Mouse (Mus musculus): ENCODE data around the gene Nsd2. TPM values are rescaled to one million over a fixed set of nuclear protein-coding genes. Genes with fewer than 3 reads are reported as not detected.
A peak's percentile ranks its signal among the peaks of the same experiment; 100 is the strongest.

Gene Nsd2
- polyA plus RNA-seq (2012; ENCODE audit: insufficient read depth, insufficient read length, missing spikeins) = 5.2 and 5.3 TPM in 2 replicates

GRCm38 (mm10) chr5:33819876-33820732 is at the start of gene Nsd2:
Gene Nsd2 (plus strand): TSS chr5:33820725.
- peak within 1 kb of the TSS; percentile 99 for H3K4me3 ChIP-seq (ENCODE audit: insufficient read depth, low read depth, low read length)
- peak within 1 kb of the TSS; percentile 68 for H3K27ac ChIP-seq (replicated peaks; ENCODE audit: low read depth, low read length)
- no peaks in the 10 kb centered on the region; the same call in 1 of the 2 replicates for H3K4me1 ChIP-seq (ENCODE audit: control insufficient read depth, insufficient read depth, insufficient read length, low read length)

GRCm38 (mm10) chr5:33777195-33777594 is 43.3 kb upstream of the Nsd2 start:
- Histone ChIP-seq H3K4me1 (ENCODE audit: control insufficient read depth, insufficient read depth, insufficient read length, low read length) (peaks cover 16% of the 10 kb centered on the region; the same call in 1 of the 2 replicates), H3K27ac (replicated peaks; ENCODE audit: low read depth, low read length) (no peak overlapping the region), H3K4me3 (ENCODE audit: insufficient read depth, low read depth, low read length) (no peak overlapping the region)

GRCm38 (mm10) chr5:33781964-33782344 is 38.6 kb upstream of the Nsd2 start:
- Histone ChIP-seq H3K27ac (replicated peaks; ENCODE audit: low read depth, low read length) (peak overlapping the region; percentile 71), H3K4me1 (ENCODE audit: control insufficient read depth, insufficient read depth, insufficient read length, low read length) (peaks cover 16% of the 10 kb centered on the region; the same call in 1 of the 2 replicates), H3K4me3 (ENCODE audit: insufficient read depth, low read depth, low read length) (peak overlapping the region; percentile 91)

- Histone ChIP-seq H3K27ac (replicated peaks; ENCODE audit: low read depth, low read length) (peak within 1 kb of the TSS; percentile 71), H3K4me1 (ENCODE audit: control insufficient read depth, insufficient read depth, insufficient read length, low read length) (peaks cover 16% of the 10 kb centered on the region; the same call in 1 of the 2 replicates), H3K4me3 (ENCODE audit: insufficient read depth, low read depth, low read length) (peak within 1 kb of the TSS; percentile 91)
These were observed 38.1 kb upstream of the Nsd2 start, which contains the start of gene Letm1 for GRCm38 (mm10) chr5:33782345-33782998. Gene Letm1 (minus strand): TSS chr5:33782817.

- H3K4me1 ChIP-seq (ENCODE audit: control insufficient read depth, insufficient read depth, insufficient read length, low read length) = peaks cover 16% of the 10 kb centered on the region; the same call in 1 of the 2 replicates
- 0 out of 2 replicates have a peak overlapping the region, but pooled peaks have one; percentile 20 for H3K27ac ChIP-seq (replicated peaks; ENCODE audit: low read depth, low read length)
- H3K4me3 ChIP-seq (ENCODE audit: insufficient read depth, low read depth, low read length) = peak overlapping the region; percentile 91
These were observed 37.5 kb upstream of the Nsd2 start for GRCm38 (mm10) chr5:33782999-33783390.

GRCm38 (mm10) chr5:33791912-33792643 is 28.4 kb upstream of the Nsd2 start:
- Histone ChIP-seq H3K4me1 (ENCODE audit: control insufficient read depth, insufficient read depth, insufficient read length, low read length) (no peaks in the 10 kb centered on the region), H3K4me3 (ENCODE audit: insufficient read depth, low read depth, low read length) (no peak overlapping the region)

GRCm38 (mm10) chr5:33803337-33803736 is 17.2 kb upstream of the Nsd2 start:
- Histone ChIP-seq H3K4me1 (ENCODE audit: control insufficient read depth, insufficient read depth, insufficient read length, low read length) (no peaks in the 10 kb centered on the region), H3K4me3 (ENCODE audit: insufficient read depth, low read depth, low read length) (no peak overlapping the region), H3K27ac (replicated peaks; ENCODE audit: low read depth, low read length) (no peak overlapping the region)

More at GRCm38 (mm10) chr5:33791912-33792643, 28.4 kb upstream of the Nsd2 start:
- H3K27ac ChIP-seq (replicated peaks; ENCODE audit: low read depth, low read length) = 0 out of 2 replicates have a peak overlapping the region, but pooled peaks have one; percentile 14

- Histone ChIP-seq H3K27ac (replicated peaks; ENCODE audit: low read depth, low read length) (no peak overlapping the region), H3K4me3 (ENCODE audit: insufficient read depth, low read depth, low read length) (no peak overlapping the region), H3K4me1 (ENCODE audit: control insufficient read depth, insufficient read depth, insufficient read length, low read length) (no peaks in the 10 kb centered on the region)
These were observed 9.0 kb upstream of the Nsd2 start for GRCm38 (mm10) chr5:33811519-33811918.

- Histone ChIP-seq H3K27ac (replicated peaks; ENCODE audit: low read depth, low read length) (no peak overlapping the region), H3K4me1 (ENCODE audit: control insufficient read depth, insufficient read depth, insufficient read length, low read length) (no peaks in the 10 kb centered on the region), H3K4me3 (ENCODE audit: insufficient read depth, low read depth, low read length) (no peak overlapping the region)
These were observed 4.4 kb upstream of the Nsd2 start for GRCm38 (mm10) chr5:33816008-33816725.

GRCm38 (mm10) chr5:33818104-33818503 is 2.4 kb upstream of the Nsd2 start:
- H3K4me3 ChIP-seq (ENCODE audit: insufficient read depth, low read depth, low read length) = no peak overlapping the region

GRCm38 (mm10) chr5:33819141-33819875 is 1.2 kb upstream of the Nsd2 start:
- no peaks in the 10 kb centered on the region; the same call in 1 of the 2 replicates for H3K4me1 ChIP-seq (ENCODE audit: control insufficient read depth, insufficient read depth, insufficient read length, low read length)
- H3K4me3 ChIP-seq (ENCODE audit: insufficient read depth, low read depth, low read length) = peak overlapping the region; percentile 73
- no peak overlapping the region for H3K27ac ChIP-seq (replicated peaks; ENCODE audit: low read depth, low read length)

More at GRCm38 (mm10) chr5:33818104-33818503, 2.4 kb upstream of the Nsd2 start:
- Histone ChIP-seq H3K4me1 (ENCODE audit: control insufficient read depth, insufficient read depth, insufficient read length, low read length) (no peaks in the 10 kb centered on the region; the same call in 1 of the 2 replicates), H3K27ac (replicated peaks; ENCODE audit: low read depth, low read length) (no peak overlapping the region)

- Histone ChIP-seq H3K4me1 (ENCODE audit: control insufficient read depth, insufficient read depth, insufficient read length, low read length) (no peaks in the 10 kb centered on the region; the same call in 1 of the 2 replicates), H3K4me3 (ENCODE audit: insufficient read depth, low read depth, low read length) (peak overlapping the region; percentile 99), H3K27ac (replicated peaks; ENCODE audit: low read depth, low read length) (peak overlapping the region; percentile 68)
These were observed 452 bp downstream of the Nsd2 start for GRCm38 (mm10) chr5:33820733-33821621.

- Histone ChIP-seq H3K27ac (replicated peaks; ENCODE audit: low read depth, low read length) (no peak overlapping the region), H3K4me1 (ENCODE audit: control insufficient read depth, insufficient read depth, insufficient read length, low read length) (no peaks in the 10 kb centered on the region; the same call in 1 of the 2 replicates), H3K4me3 (ENCODE audit: insufficient read depth, low read depth, low read length) (peak overlapping the region; percentile 18; the same call in 1 of the 2 replicates)
These were observed 1.4 kb downstream of the Nsd2 start for GRCm38 (mm10) chr5:33821901-33822427.
